Mouse (Mus musculus): Measurements from ENCODE around the gene Psmg4. TPM values are rescaled to one million over a fixed set of nuclear protein-coding genes. Genes with fewer than 3 reads are reported as not detected.

Psmg4 gene
- polyA plus RNA-seq, 1 experiment from 2014 or later: 115 TPM

DNA sequence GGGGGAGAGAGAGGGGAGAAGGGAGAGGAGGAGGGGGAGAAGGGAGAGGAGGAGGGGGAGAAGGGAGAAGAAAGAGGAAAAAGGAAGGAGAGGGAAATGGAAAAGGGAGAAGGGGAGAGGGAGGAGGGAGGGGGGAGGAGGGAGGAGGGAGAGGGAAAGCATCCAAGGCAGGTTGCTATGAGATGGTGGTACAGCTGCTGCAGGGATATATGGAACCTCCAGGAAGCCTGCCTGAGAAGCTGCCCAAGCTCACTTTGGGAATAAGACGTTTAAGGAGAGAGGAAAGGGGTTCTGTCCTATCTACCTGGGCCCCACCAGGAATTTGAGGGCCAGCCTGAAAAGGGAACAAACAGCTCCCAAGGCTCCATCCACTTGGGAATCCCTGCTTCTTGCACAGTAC, 64.2 kb downstream of the Psmg4 start:
- no peaks in the 10 kb centered on the region for H3K9me3 ChIP-seq
- 0% methylated on average over 1 of the region's 1 CpGs for WGBS
- H3K4me1 ChIP-seq (replicated peaks): peaks cover 51% of the 10 kb centered on the region
- DNase-seq (ENCODE audit: low spot score): no peak
- H3K36me3 ChIP-seq: 0 out of 2 replicates have a peak, but pooled peaks cover under 1% of the 10 kb centered on the region
- H3K27ac ChIP-seq: 0 out of 2 replicates have a peak overlapping the region, but pooled peaks have one; percentile 35
- H3K27me3 ChIP-seq (ENCODE audit: insufficient read depth, poor library complexity, severe bottlenecking): no peaks in the 10 kb centered on the region
- no peak overlapping the region for H3K4me3 ChIP-seq

Other genes starting within 250 kb of the Psmg4 start
- gene Nqo2, start 198.3 kb upstream of the Psmg4 start, polyA plus RNA-seq (2016; fragmentation: Nextera tagmentation; extraction: Ambion mirVana): 19.2 and 26.2 TPM in 2 replicates
- gene Ripk1, start 160.6 kb upstream of the Psmg4 start, polyA plus RNA-seq (2016; fragmentation: Nextera tagmentation; extraction: Ambion mirVana): 7.3 and 10.0 TPM in 2 replicates
- gene Serpinb6a, start 160.2 kb upstream of the Psmg4 start, polyA plus RNA-seq (2016; fragmentation: Nextera tagmentation; extraction: Ambion mirVana): 28.3 and 35.5 TPM in 2 replicates
- gene Bphl, start 125.4 kb upstream of the Psmg4 start, polyA plus RNA-seq (2016; fragmentation: Nextera tagmentation; extraction: Ambion mirVana): 33.1 and 34.5 TPM in 2 replicates
- gene Tubb2a, start 85.0 kb upstream of the Psmg4 start, polyA plus RNA-seq (2016; fragmentation: Nextera tagmentation; extraction: Ambion mirVana): 202 and 435 TPM in 2 replicates
- 187 and 370 TPM in 2 replicates for gene Tubb2b, start 32.5 kb upstream of the Psmg4 start, polyA plus RNA-seq (2016; fragmentation: Nextera tagmentation; extraction: Ambion mirVana)
- 7.3 and 8.4 TPM in 2 replicates for gene Slc22a23, start 182.2 kb downstream of the Psmg4 start, polyA plus RNA-seq (2016; fragmentation: Nextera tagmentation; extraction: Ambion mirVana)

Data from hindbrain, embryonic 10.5 days (tissue).